Mouse (Mus musculus): ENCODE measurements around the gene Adamts7.

DNA sequence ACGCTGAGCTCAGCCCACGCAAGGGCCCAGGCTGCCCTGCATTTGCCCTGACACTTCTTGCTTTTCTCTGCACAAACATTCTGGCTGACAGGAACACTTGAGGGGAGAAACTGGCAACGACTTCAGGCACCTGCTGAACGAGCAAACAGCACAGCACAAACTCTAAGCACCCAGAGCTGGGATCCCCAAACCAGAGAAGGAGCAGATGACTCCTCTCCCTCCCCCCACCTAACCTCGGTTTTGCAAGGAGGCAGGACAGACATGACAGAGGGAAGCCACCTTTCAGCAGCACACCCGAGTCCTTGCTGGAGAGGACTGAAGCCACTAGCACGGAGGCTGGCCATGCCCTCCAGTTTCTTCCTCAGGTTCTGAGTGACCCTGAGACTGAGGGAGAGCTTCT lies 84.4 kb downstream of the Adamts7 start:
- TF ChIP-seq CTCF (IDR thresholded peaks at IDR 0.05; ENCODE audit: borderline replicate concordance, insufficient read depth, low read length) (no peak), POLR2A (IDR thresholded peaks at IDR 0.05; ENCODE audit: low read depth, low read length) (no peak)

All from embryonic fibroblast, embryonic 13.5 days (primary cell).